Mouse (Mus musculus) liver, adult 2 months (tissue): ENCODE measurements around the gene Ndufa13. TPM values are rescaled to one million over a fixed set of nuclear protein-coding genes. Genes with fewer than 3 reads are reported as not detected.

Experiments used
- DNase-seq: peaks from one replicate; pipeline ENCODE4 v3.0.0-alpha.2; 2011; ENCODE audit warnings: low read depth, low spot score; ENCODE audit errors: extremely low read depth
- H3K27ac ChIP-seq: fragments of 200-500 bp; replicated peaks from 2 replicates; pipeline ENCODE4 v1.5.1; 2012; ENCODE audit warnings: low read depth, mild to moderate bottlenecking, control low read depth, inconsistent platforms, low read length; ENCODE audit not compliant: insufficient read depth
- H3K27me3 ChIP-seq: fragments of 200-500 bp; 2 replicates; pipeline ENCODE4 v1.6.1; 2012; ENCODE audit warnings: mild to moderate bottlenecking, moderate library complexity, low read length, inconsistent platforms; ENCODE audit not compliant: control insufficient read depth, insufficient read depth
- H3K36me3 ChIP-seq: fragments of 200-500 bp; 2 replicates; pipeline ENCODE4 v1.6.1; 2012; ENCODE audit warnings: low read length, inconsistent platforms; ENCODE audit not compliant: control insufficient read depth, insufficient read depth
- H3K4me1 ChIP-seq: fragments of 200-500 bp; 2 replicates; pipeline ENCODE4 v1.6.1; 2011; ENCODE audit warnings: low read length; ENCODE audit not compliant: control insufficient read depth, insufficient read depth
- H3K4me3 ChIP-seq: fragments of 200-500 bp; 2 replicates; pipeline ENCODE4 v1.5.1; 2011; ENCODE audit warnings: low read depth, mild to moderate bottlenecking, control low read depth, low read length, moderate library complexity; ENCODE audit not compliant: insufficient read depth
- H3K79me2 ChIP-seq: fragments of 200-500 bp; 2 replicates; pipeline ENCODE4 v1.6.1; 2012; ENCODE audit warnings: inconsistent platforms, mild to moderate bottlenecking, low read length, moderate library complexity; ENCODE audit not compliant: control insufficient read depth, insufficient read depth
- H3K9ac ChIP-seq: fragments of 200-500 bp; 2 replicates; pipeline ENCODE4 v1.6.1; 2012; ENCODE audit warnings: low read depth, mild to moderate bottlenecking, control low read depth, inconsistent platforms, low read length
- CTCF ChIP-seq: fragments of 200-500 bp; IDR thresholded peaks from 2 replicates; pipeline ENCODE4 v1.5.1; 2011; ENCODE audit warnings: low read depth, low read length, control low read depth
- POLR2A ChIP-seq: fragments of 200-500 bp; IDR thresholded peaks from 2 replicates; pipeline ENCODE4 v1.6.1; 2011; ENCODE audit warnings: low read length, control low read depth; ENCODE audit not compliant: insufficient read depth; ENCODE audit errors: extremely low read depth
- WGBS: fragments of 180-500 bp; shearing (Covaris S2); methylation state at CpG from one replicate; pipeline ENCODE4 v1.1.7; 2018; 5-methylcytosine and 5-hydroxymethylcytosine counted together
- polyA plus RNA-seq: library from polyadenylated mRNA; depleted of rRNA; stranded (reverse); fragments of >200 nt; gene quantifications from 2 replicates; pipeline ENCODE4 v1.2.3, GENCODE M21; 2012
- total RNA-seq: library from RNA; depleted of rRNA; stranded (reverse); fragments of >200 nt; gene quantifications from 2 replicates; pipeline ENCODE4 v1.2.3, GENCODE M21; 2014

Gene Ndufa13
- total and polyA plus RNA-seq, 2 experiments = 141 to 221 TPM

GRCm38 (mm10) chr8:69864180-69864579 lies 38.2 kb downstream of the Ndufa13 start:
- Histone ChIP-seq H3K27ac (no peak overlapping the region), H3K4me3 (no peak overlapping the region), H3K27me3 (no peaks in the 10 kb centered on the region), H3K9ac (no peak overlapping the region), H3K4me1 (peaks cover 3% of the 10 kb centered on the region; the same call in 1 of the 2 replicates), H3K36me3 (no peaks in the 10 kb centered on the region), H3K79me2 (no peaks in the 10 kb centered on the region)
- 72% methylated on average over 5 of the region's 5 CpGs for WGBS
- no peak for DNase-seq
- TF ChIP-seq CTCF (no peak), POLR2A (no peak)

- H3K9ac ChIP-seq = no peak overlapping the region
- no peaks in the 10 kb centered on the region for H3K79me2 ChIP-seq
- H3K27ac ChIP-seq = no peak overlapping the region
- no peak overlapping the region for H3K4me3 ChIP-seq
- H3K36me3 ChIP-seq = no peaks in the 10 kb centered on the region
- H3K4me1 ChIP-seq = peaks cover 3% of the 10 kb centered on the region; the same call in 1 of the 2 replicates
- H3K27me3 ChIP-seq = no peaks in the 10 kb centered on the region
- DNase-seq = no peak
- TF ChIP-seq POLR2A = no peak
- no peak for TF ChIP-seq CTCF
- WGBS = 85% methylated on average over 5 of the region's 5 CpGs
Observed at GRCm38 (mm10) chr8:69863387-69864020, 38.9 kb downstream of the Ndufa13 start.

- Histone ChIP-seq H3K9ac (no peak overlapping the region), H3K4me1 (no peaks in the 10 kb centered on the region), H3K27ac (no peak overlapping the region), H3K4me3 (no peak overlapping the region), H3K79me2 (no peaks in the 10 kb centered on the region), H3K36me3 (no peaks in the 10 kb centered on the region), H3K27me3 (no peaks in the 10 kb centered on the region)
- no peak for DNase-seq
- no peak for TF ChIP-seq CTCF
- TF ChIP-seq POLR2A = no peak
- WGBS = 93% methylated on average over 2 of the region's 2 CpGs
Observed at GRCm38 (mm10) chr8:69861251-69861650, 41.1 kb downstream of the Ndufa13 start.

- H3K4me1 ChIP-seq = no peaks in the 10 kb centered on the region
- no peak for DNase-seq
- no peaks in the 10 kb centered on the region for H3K27me3 ChIP-seq
- no peaks in the 10 kb centered on the region for H3K36me3 ChIP-seq
- no peak overlapping the region for H3K9ac ChIP-seq
- 75% methylated on average over 4 of the region's 4 CpGs for WGBS
- H3K79me2 ChIP-seq = no peaks in the 10 kb centered on the region
- no peak overlapping the region for H3K27ac ChIP-seq
- TF ChIP-seq CTCF = peak; percentile 39; the same call in 1 of the 2 replicates
- TF ChIP-seq POLR2A = no peak
- no peak overlapping the region for H3K4me3 ChIP-seq
Observed at GRCm38 (mm10) chr8:69860807-69861206, 41.6 kb downstream of the Ndufa13 start.

GRCm38 (mm10) chr8:69853869-69854268 lies 48.5 kb downstream of the Ndufa13 start:
- Histone ChIP-seq H3K27me3 (no peaks in the 10 kb centered on the region), H3K36me3 (no peaks in the 10 kb centered on the region), H3K4me1 (no peaks in the 10 kb centered on the region), H3K9ac (no peak overlapping the region), H3K27ac (no peak overlapping the region), H3K4me3 (no peak overlapping the region), H3K79me2 (no peaks in the 10 kb centered on the region)
- no peak for DNase-seq
- TF ChIP-seq CTCF = no peak
- no peak for TF ChIP-seq POLR2A
- 91% methylated on average over 10 of the region's 10 CpGs for WGBS

GRCm38 (mm10) chr8:69850926-69851506 lies 51.3 kb downstream of the Ndufa13 start:
- WGBS = 82% methylated on average over 7 of the region's 7 CpGs
- Histone ChIP-seq H3K27me3 (no peaks in the 10 kb centered on the region), H3K36me3 (no peaks in the 10 kb centered on the region), H3K4me3 (no peak overlapping the region), H3K9ac (no peak overlapping the region), H3K27ac (no peak overlapping the region), H3K4me1 (peaks cover 2% of the 10 kb centered on the region; the same call in 1 of the 2 replicates), H3K79me2 (no peaks in the 10 kb centered on the region)
- TF ChIP-seq POLR2A (no peak), CTCF (no peak)
- DNase-seq = no peak
